Mouse (Mus musculus): ENCODE measurements around the gene Sh3rf3.

Gene Sh3rf3

GRCm38 (mm10) chr10:58841945-58842344, 28.8 kb downstream of the Sh3rf3 start:
- in situ Hi-C loops (cut with MboI; ENCODE audit: low pct_unique_long_range_greater_than_20kb in 1 of 2, low sequenced_read_pairs in 2 of 2, unreplicated experiment in 1 of 2): no loop called here

- in situ Hi-C loops (cut with MboI; ENCODE audit: low pct_unique_long_range_greater_than_20kb in 1 of 2, low sequenced_read_pairs in 2 of 2, unreplicated experiment in 1 of 2): no loop called here
Measured at GRCm38 (mm10) chr10:58843100-58843499, 29.9 kb downstream of the Sh3rf3 start.

GRCm38 (mm10) chr10:58848127-58848526, 35.0 kb downstream of the Sh3rf3 start:
- in situ Hi-C loops (cut with MboI; ENCODE audit: low pct_unique_long_range_greater_than_20kb in 1 of 2, low sequenced_read_pairs in 2 of 2, unreplicated experiment in 1 of 2): no loop called here

- in situ Hi-C loops (cut with MboI; ENCODE audit: low pct_unique_long_range_greater_than_20kb in 1 of 2, low sequenced_read_pairs in 2 of 2, unreplicated experiment in 1 of 2): no loop called here
Measured at GRCm38 (mm10) chr10:58848536-58848935, 35.4 kb downstream of the Sh3rf3 start.

GRCm38 (mm10) chr10:58854548-58855198, 41.5 kb downstream of the Sh3rf3 start:
- in situ Hi-C loops (cut with MboI; ENCODE audit: low pct_unique_long_range_greater_than_20kb in 1 of 2, low sequenced_read_pairs in 2 of 2, unreplicated experiment in 1 of 2): loop anchor here in 1 of 2 experiments (25.0 kb wide), 1 partner anchor 1417 kb away; no protein-coding TSS in a partner anchor

- in situ Hi-C loops (cut with MboI; ENCODE audit: low pct_unique_long_range_greater_than_20kb in 1 of 2, low sequenced_read_pairs in 2 of 2, unreplicated experiment in 1 of 2): loop anchor here in 1 of 2 experiments (25.0 kb wide), 1 partner anchor 1418 kb away; no protein-coding TSS in a partner anchor
Measured at GRCm38 (mm10) chr10:58855199-58855751, 42.1 kb downstream of the Sh3rf3 start.

- in situ Hi-C loops (cut with MboI; ENCODE audit: low pct_unique_long_range_greater_than_20kb in 1 of 2, low sequenced_read_pairs in 2 of 2, unreplicated experiment in 1 of 2): loop anchor here in 1 of 2 experiments (25.0 kb wide), 1 partner anchor 1419 kb away; no protein-coding TSS in a partner anchor
Measured at GRCm38 (mm10) chr10:58855814-58856213, 42.7 kb downstream of the Sh3rf3 start.

- in situ Hi-C loops (cut with MboI; ENCODE audit: low pct_unique_long_range_greater_than_20kb in 1 of 2, low sequenced_read_pairs in 2 of 2, unreplicated experiment in 1 of 2): loop anchor here in 1 of 2 experiments (25.0 kb wide), 1 partner anchor 1419 kb away; no protein-coding TSS in a partner anchor
Measured at GRCm38 (mm10) chr10:58856742-58857141, 43.6 kb downstream of the Sh3rf3 start.

- in situ Hi-C loops (cut with MboI; ENCODE audit: low pct_unique_long_range_greater_than_20kb in 1 of 2, low sequenced_read_pairs in 2 of 2, unreplicated experiment in 1 of 2): loop anchor here in 1 of 2 experiments (25.0 kb wide), 1 partner anchor 1427 kb away; no protein-coding TSS in a partner anchor
Measured at GRCm38 (mm10) chr10:58864735-58865134, 51.6 kb downstream of the Sh3rf3 start.

GRCm38 (mm10) chr10:58867536-58867935, 54.4 kb downstream of the Sh3rf3 start:
- in situ Hi-C loops (cut with MboI; ENCODE audit: low pct_unique_long_range_greater_than_20kb in 1 of 2, low sequenced_read_pairs in 2 of 2, unreplicated experiment in 1 of 2): loop anchor here in 1 of 2 experiments (25.0 kb wide), 1 partner anchor 1430 kb away; no protein-coding TSS in a partner anchor

- in situ Hi-C loops (cut with MboI; ENCODE audit: low pct_unique_long_range_greater_than_20kb in 1 of 2, low sequenced_read_pairs in 2 of 2, unreplicated experiment in 1 of 2): loop anchor here in 1 of 2 experiments (25.0 kb wide), 1 partner anchor 1433 kb away; no protein-coding TSS in a partner anchor
Measured at GRCm38 (mm10) chr10:58869836-58870235, 56.7 kb downstream of the Sh3rf3 start.

- in situ Hi-C loops (cut with MboI; ENCODE audit: low pct_unique_long_range_greater_than_20kb in 1 of 2, low sequenced_read_pairs in 2 of 2, unreplicated experiment in 1 of 2): loop anchor here in 1 of 2 experiments (25.0 kb wide), 1 partner anchor 1434 kb away; no protein-coding TSS in a partner anchor
Measured at GRCm38 (mm10) chr10:58871149-58871820, 58.1 kb downstream of the Sh3rf3 start.

- in situ Hi-C loops (cut with MboI; ENCODE audit: low pct_unique_long_range_greater_than_20kb in 1 of 2, low sequenced_read_pairs in 2 of 2, unreplicated experiment in 1 of 2): loop anchor here in 1 of 2 experiments (25.0 kb wide), 1 partner anchor 1435 kb away; no protein-coding TSS in a partner anchor
Measured at GRCm38 (mm10) chr10:58871821-58872577, 58.8 kb downstream of the Sh3rf3 start.

GRCm38 (mm10) chr10:58877835-58878234, 64.7 kb downstream of the Sh3rf3 start:
- in situ Hi-C loops (cut with MboI; ENCODE audit: low pct_unique_long_range_greater_than_20kb in 1 of 2, low sequenced_read_pairs in 2 of 2, unreplicated experiment in 1 of 2): no loop called here

GRCm38 (mm10) chr10:58878636-58879035, 65.5 kb downstream of the Sh3rf3 start:
- in situ Hi-C loops (cut with MboI; ENCODE audit: low pct_unique_long_range_greater_than_20kb in 1 of 2, low sequenced_read_pairs in 2 of 2, unreplicated experiment in 1 of 2): no loop called here

GRCm38 (mm10) chr10:58882741-58883140, 69.6 kb downstream of the Sh3rf3 start:
- in situ Hi-C loops (cut with MboI; ENCODE audit: low pct_unique_long_range_greater_than_20kb in 1 of 2, low sequenced_read_pairs in 2 of 2, unreplicated experiment in 1 of 2): no loop called here

- in situ Hi-C loops (cut with MboI; ENCODE audit: low pct_unique_long_range_greater_than_20kb in 1 of 2, low sequenced_read_pairs in 2 of 2, unreplicated experiment in 1 of 2): no loop called here
Measured at GRCm38 (mm10) chr10:58885351-58885750, 72.2 kb downstream of the Sh3rf3 start.

- in situ Hi-C loops (cut with MboI; ENCODE audit: low pct_unique_long_range_greater_than_20kb in 1 of 2, low sequenced_read_pairs in 2 of 2, unreplicated experiment in 1 of 2): no loop called here
Measured at GRCm38 (mm10) chr10:58885816-58886215, 72.7 kb downstream of the Sh3rf3 start.
